24 mouse cellular contexts compared by ENCODE assay signal in genomic region chr1:42514417-42514816, GRCm38 (mm10).
A peak's percentile ranks its signal among the peaks of the same experiment; 100 is the strongest.
DNase-seq lines count a peak whose midpoint lies in the region; ATAC-seq and TF ChIP-seq lines count a peak whose summit lies in the region.
"Had no signal": no experiment of that assay in that cellular context is flagged by ENCODE, and none has a peak within 500 bp of the region (broad histone marks: within the 10 kb centered on the region; RNA-seq: fewer than 3 reads in every experiment).

No protein-coding gene starts in this region.

- no peak overlapping the region for H3K27ac ChIP-seq in hindbrain, postnatal 0 days
- H3K27ac ChIP-seq in hindbrain, embryonic 12.5 days, result no peak overlapping the region
- no peak overlapping the region for H3K27ac ChIP-seq in liver, adult 2 months (replicated peaks; ENCODE audit: insufficient read depth, low read depth, low read length)
- H3K27ac ChIP-seq in ES-Bruce4 (ENCODE audit: insufficient read depth, low read length), result no peak overlapping the region
- H3K27ac ChIP-seq: embryonic facial prominence, embryonic 13.5 days; forebrain, embryonic 13.5 days; limb, embryonic 13.5 days had no signal

- no peaks in the 10 kb centered on the region for H3K9me3 ChIP-seq in hindbrain, postnatal 0 days (ENCODE audit: low read length)
- no peaks in the 10 kb centered on the region for H3K9me3 ChIP-seq in hindbrain, embryonic 12.5 days (replicated peaks)
- no peaks in the 10 kb centered on the region; the same call in 1 of the 2 replicates for H3K9me3 ChIP-seq in ES-Bruce4 (replicated peaks; ENCODE audit: control insufficient read depth, insufficient read depth, low read length, poor library complexity, severe bottlenecking)
- H3K9me3 ChIP-seq: forebrain, embryonic 13.5 days; limb, embryonic 13.5 days had no signal

- no peak for TF ChIP-seq EP300 in ES-Bruce4 (IDR thresholded peaks at IDR 0.05; ENCODE audit: insufficient read depth, low read depth, low read length)

- H3K36me3 ChIP-seq in hindbrain, postnatal 0 days (ENCODE audit: insufficient read depth, low read length), result no peaks in the 10 kb centered on the region
- no peaks in the 10 kb centered on the region for H3K36me3 ChIP-seq in hindbrain, embryonic 12.5 days
- H3K36me3 ChIP-seq in liver, adult 2 months (ENCODE audit: control insufficient read depth, insufficient read depth, low read length), result no peaks in the 10 kb centered on the region
- H3K36me3 ChIP-seq in ES-Bruce4 (ENCODE audit: control insufficient read depth, insufficient read depth, low read length, poor library complexity, severe bottlenecking), result no peaks in the 10 kb centered on the region
- H3K36me3 ChIP-seq: embryonic facial prominence, embryonic 13.5 days; limb, embryonic 13.5 days had no signal

- H3K4me2 ChIP-seq in hindbrain, postnatal 0 days (ENCODE audit: low read depth, low read length), result no peak overlapping the region
- no peak overlapping the region for H3K4me2 ChIP-seq in hindbrain, embryonic 12.5 days (replicated peaks)
- H3K4me2 ChIP-seq: embryonic facial prominence, embryonic 13.5 days; forebrain, embryonic 13.5 days; limb, embryonic 13.5 days had no signal

- in situ Hi-C loops in Patski (cut with MboI; ENCODE audit: low pct_unique_long_range_greater_than_20kb), result no loop called here

- WGBS in hindbrain, postnatal 0 days, result 94% methylated on average over 3 of the region's 3 CpGs
- WGBS in hindbrain, embryonic 12.5 days, result 94% methylated on average over 3 of the region's 3 CpGs
- WGBS in liver, adult 2 months, result 98% methylated on average over 3 of the region's 3 CpGs

- peak; percentile 36; the same call in 1 of the 2 replicates for TF ChIP-seq CTCF in hindbrain, postnatal 0 days (IDR thresholded peaks at IDR 0.05; ENCODE audit: low read depth)
- peak; percentile 21; the same call in 1 of the 2 replicates for TF ChIP-seq CTCF in liver, adult 2 months (IDR thresholded peaks at IDR 0.05; ENCODE audit: low read depth, low read length)
- TF ChIP-seq CTCF in ES-Bruce4 (IDR thresholded peaks at IDR 0.05; ENCODE audit: low read depth, low read length), result peak; percentile 69
- TF ChIP-seq CTCF in Patski (IDR thresholded peaks at IDR 0.05), result peak; percentile 32

- no peaks in the 10 kb centered on the region for H3K79me2 ChIP-seq in liver, adult 2 months (ENCODE audit: control insufficient read depth, insufficient read depth, low read length)

- no peak for ATAC-seq in hindbrain, postnatal 0 days
- ATAC-seq in hindbrain, embryonic 12.5 days (ENCODE audit: low FRiP score), result no peak
- no peak for ATAC-seq in Patski
- ATAC-seq: forebrain, embryonic 13.5 days; hindbrain, embryonic 16.5 days had no signal

- no peak for TF ChIP-seq POLR2A in liver, adult 2 months (IDR thresholded peaks at IDR 0.05; ENCODE audit: extremely low read depth, insufficient read depth, low read length)
- TF ChIP-seq POLR2A in ES-Bruce4 (IDR thresholded peaks at IDR 0.05; ENCODE audit: insufficient read depth, low read length), result no peak

- no peak overlapping the region for H3K9ac ChIP-seq in hindbrain, postnatal 0 days (replicated peaks; ENCODE audit: low read length)
- H3K9ac ChIP-seq in hindbrain, embryonic 12.5 days, result no peak overlapping the region
- H3K9ac ChIP-seq in liver, adult 2 months (ENCODE audit: low read depth, low read length), result no peak overlapping the region
- H3K9ac ChIP-seq in ES-Bruce4 (ENCODE audit: low read depth, poor library complexity, severe bottlenecking), result no peak overlapping the region
- H3K9ac ChIP-seq: embryonic facial prominence, embryonic 13.5 days; forebrain, embryonic 13.5 days; limb, embryonic 13.5 days had no signal

- CTCF ChIA-PET in Patski (lab: Charles Lee), result interaction anchor here (1.0 kb wide), 1 partner anchor 9 kb away, joined by 3 read pairs; no protein-coding TSS in a partner anchor

- H3K27me3 ChIP-seq in hindbrain, postnatal 0 days (ENCODE audit: insufficient read depth, low read length), result no peaks in the 10 kb centered on the region
- H3K27me3 ChIP-seq in hindbrain, embryonic 12.5 days, result no peaks in the 10 kb centered on the region
- H3K27me3 ChIP-seq in liver, adult 2 months (ENCODE audit: control insufficient read depth, insufficient read depth, low read length), result no peaks in the 10 kb centered on the region
- no peaks in the 10 kb centered on the region for H3K27me3 ChIP-seq in ES-Bruce4 (ENCODE audit: control insufficient read depth, insufficient read depth, low read length, poor library complexity, severe bottlenecking)
- no peaks in the 10 kb centered on the region for H3K27me3 ChIP-seq in Patski
- H3K27me3 ChIP-seq: embryonic facial prominence, embryonic 13.5 days; forebrain, embryonic 13.5 days; limb, embryonic 13.5 days had no signal

- H3K4me1 ChIP-seq in hindbrain, postnatal 0 days (ENCODE audit: insufficient read depth, low read length), result no peaks in the 10 kb centered on the region
- H3K4me1 ChIP-seq in hindbrain, embryonic 12.5 days, result no peaks in the 10 kb centered on the region
- no peaks in the 10 kb centered on the region for H3K4me1 ChIP-seq in liver, adult 2 months (ENCODE audit: control insufficient read depth, insufficient read depth, low read length)
- no peaks in the 10 kb centered on the region for H3K4me1 ChIP-seq in ES-Bruce4 (ENCODE audit: control insufficient read depth, insufficient read depth, low read length)
- H3K4me1 ChIP-seq: embryonic facial prominence, embryonic 13.5 days; forebrain, embryonic 13.5 days; limb, embryonic 13.5 days had no signal

- DNase-seq in hindbrain, postnatal 0 days (ENCODE audit: low spot score), result no peak
- DNase-seq in liver, adult 2 months (ENCODE audit: extremely low read depth, low read depth, low spot score), result no peak
- DNase-seq in liver, result no peak
- DNase-seq in Patski (ENCODE audit: low read depth, low spot score), result no peak
- DNase-seq in gastrocnemius, adult 8-10 months (ENCODE audit: low spot score in 2 of 2), result no peak
- DNase-seq: adrenal gland, postnatal 14 days; B cell, adult 2 months; cerebellum, adult 2 months; cerebellum, postnatal 25 days; embryo, embryonic 11 days; gastrocnemius, postnatal 14 days; heart, adult 18-20 months; kidney, adult 11 months; layer of hippocampus, postnatal 36 days; lung, adult 18-20 months; lung, postnatal 4 days; midbrain, embryonic 14.5 days; thymus, postnatal 4 days had no signal

- POLR2A ChIA-PET in Patski (lab: Charles Lee), result no interaction called here

- H3K4me3 ChIP-seq in hindbrain, postnatal 0 days (ENCODE audit: low read length), result no peak overlapping the region
- H3K4me3 ChIP-seq in hindbrain, embryonic 12.5 days, result no peak overlapping the region
- H3K4me3 ChIP-seq in liver, adult 2 months (ENCODE audit: insufficient read depth, low read depth, low read length), result no peak overlapping the region
- no peak overlapping the region for H3K4me3 ChIP-seq in ES-Bruce4 (ENCODE audit: low read depth, low read length)
- H3K4me3 ChIP-seq: embryonic facial prominence, embryonic 13.5 days; forebrain, embryonic 13.5 days; limb, embryonic 13.5 days had no signal
